Mouse (Mus musculus) cerebellum, adult 9-10 months (tissue): ENCODE results near the gene Capg.

Experiments used
- DNase-seq: peaks from one replicate; pipeline ENCODE4 v3.0.0; 2022

The Capg gene

DNA sequence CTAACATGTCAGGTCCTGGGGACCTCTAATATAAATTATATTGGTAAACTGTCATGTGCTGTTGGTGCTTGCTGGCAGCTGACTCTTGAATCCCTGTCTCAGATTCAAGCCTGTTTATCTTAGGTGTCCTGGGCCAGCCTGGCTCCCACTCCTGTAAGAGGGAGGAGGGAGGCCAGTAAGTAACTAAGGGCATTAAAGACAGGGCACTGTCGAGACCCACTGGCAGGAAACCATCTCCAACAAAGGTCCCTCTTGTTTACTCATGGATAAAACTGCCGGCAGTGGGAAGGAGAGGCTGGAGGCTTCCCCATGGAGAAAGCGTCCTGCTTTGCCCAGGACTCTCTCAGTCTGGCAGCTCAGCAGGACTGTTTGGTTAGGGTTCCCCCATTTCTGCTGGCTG, 27.6 kb downstream of the Capg start:
- DNase-seq = no peak

DNA sequence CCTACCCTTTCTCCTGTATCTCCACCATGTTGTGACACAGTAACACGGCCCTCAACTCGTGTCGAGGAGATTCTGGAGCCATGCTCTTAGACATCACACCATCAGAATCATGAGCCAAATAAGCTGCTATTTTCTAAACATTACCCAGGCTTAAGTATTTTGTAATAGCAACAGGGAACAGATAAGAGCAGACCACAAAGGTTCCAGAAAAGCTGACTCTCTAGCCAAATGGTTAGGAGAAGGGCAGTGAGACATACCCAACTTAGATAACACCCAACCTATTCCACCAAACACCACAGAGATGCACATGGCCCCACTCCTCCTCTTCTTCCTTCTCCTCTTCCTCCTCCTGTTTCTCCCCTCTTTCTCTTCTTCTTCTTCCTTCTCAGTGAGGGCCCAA, 31.9 kb downstream of the Capg start:
- no peak for DNase-seq

DNA sequence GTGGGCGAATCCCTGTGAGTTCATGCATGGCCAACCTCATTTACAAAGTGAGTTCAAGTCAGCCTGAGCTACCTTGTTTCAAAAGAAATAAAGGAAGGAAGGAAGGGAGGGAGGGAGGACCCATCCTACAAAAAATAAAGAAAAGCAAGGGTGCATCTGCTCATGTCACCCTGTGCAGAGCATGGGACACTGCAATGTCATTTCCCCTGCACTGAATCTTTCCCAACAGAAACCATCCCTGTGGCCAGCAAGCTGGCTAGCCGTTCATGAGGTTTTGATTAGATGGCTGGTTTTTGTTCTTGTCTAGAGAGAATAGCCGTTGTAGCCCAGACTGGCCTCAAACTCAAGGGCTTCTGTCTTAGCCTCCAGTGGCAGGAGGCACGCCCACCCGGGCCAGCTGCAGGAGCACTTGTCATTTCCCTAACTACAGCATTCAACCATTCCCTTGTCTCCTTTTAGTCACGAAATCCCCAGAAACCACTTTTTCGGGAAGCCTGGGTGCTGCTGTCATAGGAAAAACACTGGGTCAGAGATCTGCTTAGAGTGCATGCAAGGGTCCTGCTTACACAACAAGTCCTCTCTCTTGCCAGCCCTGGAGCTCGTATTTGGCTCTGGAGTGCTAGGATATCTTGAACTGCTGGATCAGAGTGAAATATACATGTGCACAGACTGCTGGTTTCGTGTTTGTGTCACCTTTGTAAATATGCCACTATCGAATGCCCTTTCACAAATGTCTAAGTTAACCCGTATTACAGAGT, 37.6 kb downstream of the Capg start:
- no peak for DNase-seq

DNA sequence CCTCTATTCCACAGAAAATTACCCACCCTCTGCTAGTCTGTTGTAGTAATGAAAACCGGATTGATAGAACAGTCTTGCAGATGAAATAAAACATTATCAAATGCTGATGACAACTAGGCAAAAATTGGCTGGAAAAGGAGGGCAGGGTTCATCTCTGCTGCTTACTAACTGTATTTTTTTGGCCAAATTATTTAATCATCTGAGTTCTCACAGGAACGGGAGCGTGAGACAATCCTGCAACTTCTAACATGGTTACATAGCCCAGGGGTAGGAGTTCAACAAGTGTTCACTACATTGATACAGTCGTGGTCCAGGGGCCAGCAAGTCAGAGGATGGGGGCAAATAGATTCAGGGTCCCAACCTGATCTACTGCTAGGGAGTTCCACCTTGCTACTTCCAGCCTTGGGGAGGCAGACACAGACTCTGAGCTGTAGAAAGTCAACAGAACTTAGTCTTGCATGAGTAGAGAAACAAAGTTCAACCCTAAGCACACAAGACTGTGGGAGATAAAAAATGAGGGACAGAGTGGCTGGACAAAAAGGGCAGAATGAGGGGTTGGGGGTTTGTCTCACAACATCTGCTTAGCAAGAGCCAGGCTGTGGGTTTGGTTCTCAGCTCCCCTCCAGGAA, 39.1 kb downstream of the Capg start:
- DNase-seq = no peak

DNA sequence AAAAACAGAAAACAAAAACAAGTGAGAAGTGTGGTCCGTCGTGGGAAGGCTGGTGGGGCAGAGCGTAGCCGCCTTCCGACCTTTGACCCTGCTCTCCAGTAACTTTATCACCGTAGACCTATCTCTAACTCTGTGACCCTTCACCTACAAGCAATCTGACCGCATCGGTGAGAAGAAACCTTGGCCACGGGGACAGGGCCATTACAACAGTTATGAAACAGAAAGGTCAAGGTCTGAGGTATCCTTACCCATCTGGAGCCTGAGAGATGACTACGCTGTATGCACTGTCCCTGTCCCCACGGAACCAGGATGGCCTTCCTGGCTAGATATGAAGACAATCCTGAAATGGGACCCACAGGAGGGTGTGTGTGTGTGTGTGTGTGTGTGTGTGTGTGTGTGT, 40.0 kb downstream of the Capg start:
- DNase-seq = no peak

DNA sequence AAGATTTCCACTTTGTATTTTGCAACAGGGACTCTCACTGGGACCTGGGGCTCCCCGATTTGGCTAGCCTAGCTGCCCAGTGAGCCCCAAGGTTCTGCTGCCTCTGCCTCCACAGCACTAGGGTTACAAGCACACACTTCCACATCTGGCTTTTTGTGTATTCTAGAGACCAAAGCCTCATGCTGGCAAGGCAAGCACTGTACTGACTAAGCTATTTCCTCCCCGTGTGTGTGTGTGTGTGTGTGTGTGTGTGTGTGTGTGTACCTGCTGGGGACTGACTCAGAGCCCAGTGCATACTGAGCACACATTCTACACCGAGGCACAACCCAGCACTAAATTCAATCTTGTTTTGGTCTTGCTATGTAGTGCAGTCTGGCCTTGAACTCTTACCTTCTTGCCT, 42.5 kb downstream of the Capg start:
- no peak for DNase-seq

DNA sequence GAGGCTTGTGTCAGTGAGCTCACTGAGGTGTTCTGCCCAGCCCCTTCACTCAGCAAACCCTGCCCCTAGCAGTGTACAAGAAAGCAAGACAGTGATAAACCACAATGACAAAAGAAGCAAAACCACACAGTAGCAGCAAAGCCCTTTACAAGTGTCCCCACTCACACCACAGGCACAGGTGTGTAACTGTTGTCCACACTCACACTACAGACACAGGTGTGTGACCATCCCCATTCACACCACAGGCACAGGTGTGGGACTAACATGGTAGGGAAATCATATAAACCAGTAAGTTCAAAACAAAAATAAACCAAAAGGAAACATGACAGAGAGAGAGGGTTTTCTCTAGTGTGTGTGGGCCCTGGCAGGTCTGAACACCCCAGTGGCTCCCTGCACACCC, 44.1 kb downstream of the Capg start:
- no peak for DNase-seq

DNA sequence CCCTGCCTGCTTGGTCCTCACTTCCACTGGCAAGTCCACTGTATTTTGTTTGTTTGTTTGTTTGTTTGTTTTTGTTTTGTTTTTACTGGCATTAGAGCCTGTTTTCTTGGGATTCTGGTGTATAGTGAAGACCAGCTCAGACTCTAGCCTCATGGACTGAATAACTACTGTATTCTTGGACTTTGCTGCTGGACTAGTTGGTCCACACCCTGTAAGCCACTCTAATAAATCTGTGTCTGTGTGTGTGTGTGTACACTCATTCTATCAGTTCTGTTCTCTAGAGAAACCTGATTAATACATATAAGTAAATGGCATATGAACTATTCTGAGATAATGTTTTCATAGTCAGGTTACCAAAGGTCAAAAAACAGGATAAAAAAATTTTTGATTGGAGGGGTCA, 45.9 kb downstream of the Capg start:
- no peak for DNase-seq

DNA sequence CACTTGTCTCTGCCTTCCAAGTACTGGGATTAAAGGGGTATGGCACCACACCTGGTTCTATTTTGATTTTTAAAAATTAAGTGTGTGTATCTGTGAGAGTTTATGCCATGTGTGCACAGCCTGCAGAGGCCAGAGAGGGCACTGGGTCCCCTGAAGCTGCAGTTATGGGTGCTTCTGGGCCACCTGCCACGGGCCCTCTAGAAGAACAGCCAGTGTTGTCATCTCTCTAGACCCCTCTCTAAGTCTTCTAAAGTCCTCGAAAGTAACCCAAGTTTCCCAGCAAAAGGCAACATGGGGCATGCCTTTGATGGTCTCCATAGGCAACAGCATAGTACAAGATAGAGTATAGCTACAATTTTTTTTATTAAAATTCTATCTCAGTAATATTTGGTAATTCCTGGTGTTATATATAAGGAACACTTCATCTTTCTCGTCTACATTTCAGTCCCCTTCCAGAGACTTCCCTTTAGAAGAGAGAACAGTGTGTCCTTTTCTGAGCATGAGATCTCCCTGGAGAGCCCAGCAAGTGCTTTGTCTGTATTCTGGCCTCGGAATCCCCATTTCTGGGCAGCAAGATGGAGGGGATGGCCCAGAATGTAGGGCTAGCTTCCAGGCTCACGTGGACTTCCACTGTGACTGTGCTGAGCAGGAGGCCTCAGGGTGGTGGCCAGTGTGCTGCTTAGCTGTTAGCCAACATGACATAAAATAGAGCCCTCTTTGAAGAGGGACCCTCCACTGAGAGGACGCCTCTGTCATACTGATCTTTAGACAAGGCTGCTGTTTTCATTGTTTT, 49.0 kb downstream of the Capg start:
- DNase-seq = no peak

DNA sequence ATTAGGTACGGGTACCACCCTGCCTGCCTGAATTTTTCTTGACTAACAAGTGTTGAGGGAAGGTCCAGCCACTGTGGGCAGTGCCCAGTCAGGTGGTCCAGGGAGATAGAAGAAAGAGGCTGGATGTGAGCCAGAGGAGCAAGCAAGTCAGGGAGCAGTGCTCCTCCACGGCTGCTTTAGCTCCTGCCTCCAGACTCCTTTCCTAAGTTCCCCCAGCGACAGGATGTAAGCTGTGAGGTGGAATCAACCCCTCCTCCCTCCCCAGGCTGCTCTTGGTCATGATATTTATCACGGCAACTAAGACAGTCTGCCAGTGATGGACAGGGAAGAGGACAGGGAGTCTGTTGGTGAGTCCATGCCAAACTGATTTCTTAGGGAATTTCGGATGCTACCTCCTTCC, 49.7 kb downstream of the Capg start:
- no peak for DNase-seq

DNA sequence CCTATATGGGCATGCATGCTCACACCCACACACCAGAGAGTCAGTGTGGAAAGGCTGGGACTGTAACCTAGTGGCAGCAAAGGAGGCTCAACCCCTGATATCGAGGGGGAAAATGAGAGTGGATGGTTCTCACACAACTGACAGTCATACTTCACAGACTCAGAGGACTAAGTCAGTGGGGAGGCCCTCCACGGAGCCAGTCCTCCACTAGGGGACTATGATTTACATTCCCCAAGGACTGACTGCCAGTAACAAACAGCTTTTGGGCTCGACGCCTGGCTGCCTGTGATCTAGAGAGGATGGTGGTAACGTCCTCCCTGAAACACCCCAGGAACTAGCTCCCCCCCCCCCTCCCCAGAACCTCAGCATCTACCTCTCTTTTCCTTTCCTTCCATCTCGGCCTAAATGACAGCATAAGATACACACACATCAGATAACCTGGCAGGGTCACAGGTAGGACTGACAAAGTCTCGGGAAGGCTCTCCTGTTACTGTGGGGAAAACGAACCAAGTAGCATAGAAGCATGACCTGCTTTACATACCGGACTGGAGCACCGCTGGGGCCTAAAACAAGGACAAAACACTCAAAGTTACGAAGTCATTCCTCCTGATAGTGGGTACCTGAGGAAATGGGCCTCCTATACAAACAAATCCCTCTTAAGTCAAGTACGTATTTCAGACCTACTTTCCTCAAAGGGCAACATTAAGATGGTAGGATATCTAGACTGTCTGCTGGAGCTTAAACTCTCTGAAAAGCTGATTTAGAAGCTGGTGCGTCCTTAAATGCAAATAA, 53.1 kb downstream of the Capg start:
- peak; percentile 47 for DNase-seq

DNA sequence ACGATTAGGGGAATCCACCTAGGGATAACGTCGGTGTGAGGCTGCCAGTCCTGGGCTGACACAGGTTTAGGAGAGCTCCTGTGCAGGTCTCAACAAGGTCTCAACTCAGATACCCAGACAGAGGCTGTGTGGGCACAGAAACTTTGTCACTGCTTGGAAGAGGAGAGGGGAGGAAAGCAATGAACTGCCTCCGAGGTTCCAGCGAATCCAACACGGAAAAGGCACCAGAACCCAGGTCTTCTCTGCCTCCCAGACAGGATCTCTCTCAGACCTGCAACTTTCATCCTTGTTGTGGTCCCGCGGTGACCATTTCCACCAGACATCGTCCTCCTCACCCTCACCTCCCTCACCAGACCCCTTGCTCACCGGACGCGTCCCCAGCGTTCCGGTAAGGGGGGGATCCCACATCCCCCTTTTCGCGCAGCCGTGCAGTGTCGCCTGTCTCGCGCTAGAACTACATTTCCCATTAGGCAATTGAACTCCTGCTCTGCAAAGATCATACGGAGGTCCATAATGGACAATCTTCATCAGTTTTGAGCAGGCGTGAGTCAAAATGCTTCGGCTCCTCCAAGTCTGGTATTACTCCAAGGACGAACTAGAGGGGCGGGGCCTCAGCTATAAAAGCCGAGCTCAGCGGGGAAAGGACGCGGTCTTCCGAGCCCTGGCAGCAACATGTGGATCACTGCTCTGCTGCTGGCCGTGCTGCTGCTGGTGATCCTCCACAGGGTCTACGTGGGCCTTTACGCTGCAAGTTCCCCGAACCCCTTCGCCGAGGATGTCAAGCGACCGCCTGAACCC, 54.0 kb downstream of the Capg start, which contains the start of the genes Elmod3 and Retsat:
Elmod3 (minus strand) TSS at position 458 of the 798 bp plus-strand sequence.
Retsat (plus strand) TSS at position 520 of the 798 bp plus-strand sequence.
- peak; percentile 95 for DNase-seq

DNA sequence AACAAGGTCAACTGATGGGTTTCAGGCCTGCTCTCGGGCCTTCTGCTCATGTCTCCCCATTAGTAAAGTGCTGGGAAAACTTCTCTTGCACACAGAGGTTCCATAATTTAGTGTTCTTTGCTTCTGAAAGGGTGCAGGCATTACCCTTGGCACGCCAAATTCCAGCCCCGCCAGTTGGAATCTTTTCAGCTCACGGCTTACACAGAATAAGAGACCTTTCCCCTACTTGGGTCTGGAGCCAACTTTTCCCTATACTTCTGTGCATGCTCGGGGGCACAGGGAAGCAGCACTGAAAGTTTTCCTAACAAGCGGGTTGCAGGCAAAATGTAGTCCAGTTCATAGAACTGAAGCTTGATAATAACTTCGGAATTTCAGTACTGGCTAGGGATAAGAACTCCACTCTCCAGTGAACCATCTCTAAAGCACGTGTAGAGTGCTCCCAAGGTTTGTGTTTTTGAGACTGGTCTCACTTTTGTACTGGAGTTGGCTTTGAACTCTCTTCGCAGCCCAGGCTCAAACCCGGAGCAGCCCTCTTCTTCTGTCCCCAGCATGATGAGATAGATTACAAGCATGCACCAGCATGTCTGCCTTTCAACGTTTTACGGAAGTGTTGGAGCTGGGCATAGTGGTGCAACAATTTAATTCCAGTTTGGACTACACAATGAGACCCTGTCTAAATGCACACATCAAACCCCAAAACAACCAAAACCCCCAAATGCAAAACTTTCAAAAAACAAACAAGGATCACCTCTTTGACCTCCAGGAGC, 54.8 kb downstream of the Capg start:
- DNase-seq = peak; percentile 77

DNA sequence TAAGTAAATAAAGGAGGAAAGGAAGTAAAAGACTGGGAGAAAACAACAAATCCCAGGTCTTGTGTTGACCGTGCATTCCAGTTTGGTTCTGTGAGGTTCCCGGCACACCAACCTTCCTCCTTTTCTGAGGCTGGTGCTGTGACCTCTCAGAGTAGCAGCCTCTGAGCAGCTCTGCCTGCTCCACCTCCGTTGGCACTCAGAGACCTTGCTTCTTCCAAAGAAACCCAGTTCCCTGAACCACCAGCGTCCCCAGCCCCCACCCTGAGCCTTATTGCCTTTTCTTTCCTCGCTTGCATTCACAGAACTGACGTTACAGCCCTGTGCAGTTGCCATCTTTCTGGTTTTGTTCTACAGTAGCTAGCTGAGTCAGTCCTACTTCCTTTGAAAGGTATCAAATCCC, 56.0 kb downstream of the Capg start:
- DNase-seq = no peak

DNA sequence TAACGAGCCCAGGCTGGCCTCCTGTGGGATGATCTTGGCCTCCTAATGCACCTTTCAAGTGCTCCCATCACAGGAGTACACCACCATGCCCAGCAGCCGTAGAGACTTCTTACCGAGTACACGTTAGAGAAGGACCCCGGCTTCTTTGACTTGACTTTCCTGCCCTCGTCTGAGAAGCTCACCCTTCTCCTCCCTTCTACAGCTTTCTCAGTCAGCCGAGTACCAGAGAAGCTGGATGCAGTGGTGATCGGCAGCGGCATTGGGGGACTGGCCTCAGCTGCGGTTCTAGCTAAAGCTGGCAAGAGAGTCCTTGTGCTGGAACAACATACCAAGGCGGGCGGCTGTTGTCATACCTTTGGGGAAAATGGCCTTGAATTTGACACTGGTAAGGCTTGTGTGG, 56.6 kb downstream of the Capg start:
- no peak for DNase-seq

DNA sequence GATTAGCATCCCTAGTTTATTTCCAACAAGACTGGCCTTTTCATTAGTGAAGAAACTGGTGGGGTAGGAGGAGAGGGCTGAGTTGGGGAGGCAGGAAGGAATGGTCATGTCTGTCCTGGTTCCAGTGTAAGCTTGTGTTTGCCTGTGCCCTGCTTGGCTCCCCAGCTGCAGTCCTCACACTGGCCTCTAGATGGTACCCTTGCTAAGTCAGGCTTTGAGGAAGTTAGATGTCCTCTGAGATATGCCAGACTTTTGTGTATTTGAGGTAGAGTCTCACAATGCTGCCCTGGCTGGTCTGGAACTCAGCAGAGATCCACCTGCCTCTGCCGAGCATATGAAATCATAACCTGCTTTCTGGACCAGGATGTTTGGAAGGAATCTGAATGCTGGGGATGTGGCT, 57.5 kb downstream of the Capg start:
- DNase-seq = peak; percentile 78

DNA sequence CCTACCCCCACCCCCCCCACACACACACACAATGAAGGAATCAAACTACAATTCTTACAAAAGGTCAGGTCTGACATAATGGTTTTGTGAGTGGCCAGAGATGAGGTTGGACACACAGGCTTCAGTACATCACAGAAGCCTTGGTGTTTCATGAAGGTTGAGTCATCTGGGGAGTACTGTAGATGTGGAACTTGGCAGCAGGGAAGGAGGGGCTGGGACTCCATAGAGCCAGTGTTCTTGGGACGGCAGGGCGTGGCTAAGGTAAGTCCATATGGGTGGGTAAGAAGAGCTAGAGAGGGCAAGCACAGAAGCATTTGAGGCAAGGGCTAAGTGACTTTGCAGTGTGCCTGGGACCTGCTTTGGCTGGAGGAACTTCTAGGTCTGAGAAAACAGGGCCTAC, 59.9 kb downstream of the Capg start:
- no peak for DNase-seq

DNA sequence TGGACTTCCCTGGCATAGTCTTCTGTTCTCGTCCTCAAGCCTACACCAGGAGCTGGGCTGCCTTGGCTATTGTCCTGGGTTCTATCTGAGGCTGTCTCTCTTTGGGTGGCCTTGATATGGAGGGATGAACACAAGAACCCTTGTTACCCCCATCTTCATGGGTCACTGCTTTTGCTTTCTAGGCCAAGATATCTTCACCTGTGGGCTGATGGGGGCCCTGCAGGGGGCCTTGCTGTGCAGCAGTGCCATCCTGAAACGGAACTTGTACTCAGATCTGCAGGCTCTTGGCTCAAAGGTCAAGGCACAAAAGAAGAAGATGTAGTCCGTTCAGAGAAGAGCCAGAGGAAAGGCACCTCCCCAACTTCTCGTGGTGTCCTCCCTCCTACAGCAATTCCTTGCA, 62.9 kb downstream of the Capg start:
- no peak for DNase-seq

DNA sequence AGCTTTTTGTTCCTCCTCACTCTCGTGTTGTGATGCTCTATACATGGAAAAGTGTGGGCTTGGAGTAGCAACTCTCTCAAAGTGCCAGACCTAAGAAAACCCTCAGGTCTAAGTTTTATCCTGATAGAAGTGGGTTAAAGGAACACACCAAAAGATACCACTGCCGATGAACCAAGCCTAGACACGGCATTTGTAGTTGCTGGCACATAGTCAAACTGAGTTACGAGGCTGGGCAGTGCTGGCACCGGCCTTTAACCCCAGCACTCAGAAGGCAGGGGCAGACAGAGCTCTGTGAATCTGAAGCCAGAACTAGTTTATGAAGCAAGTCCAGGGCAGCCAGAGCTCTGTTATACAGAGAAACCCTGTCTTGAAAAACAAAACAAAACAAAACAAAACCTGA, 63.5 kb downstream of the Capg start:
- DNase-seq = no peak

DNA sequence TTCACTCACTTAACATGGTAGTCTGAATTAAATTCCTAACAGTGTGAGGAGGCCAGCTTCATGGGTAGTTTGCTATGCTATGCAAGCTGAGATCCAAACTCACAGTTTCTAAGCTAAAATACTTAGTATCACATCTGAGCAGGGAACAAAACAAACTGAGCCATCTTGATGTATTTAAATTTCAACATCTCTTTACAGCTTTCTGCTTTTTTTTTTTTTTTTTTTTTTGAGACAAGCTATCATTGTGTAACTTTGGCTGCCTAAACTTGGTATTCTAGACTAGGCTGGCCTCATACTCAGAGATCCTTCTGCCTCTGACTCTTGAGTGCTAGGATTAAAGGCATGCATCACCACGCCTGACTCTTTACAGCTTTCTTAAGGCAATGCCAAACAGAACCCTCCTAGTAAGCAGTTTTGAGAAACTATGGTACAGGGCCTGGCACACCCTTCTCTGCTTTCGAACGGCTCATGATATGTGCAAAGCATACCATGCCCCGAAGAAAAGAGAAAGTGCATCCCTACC, 64.5 kb downstream of the Capg start:
- no peak for DNase-seq

DNA sequence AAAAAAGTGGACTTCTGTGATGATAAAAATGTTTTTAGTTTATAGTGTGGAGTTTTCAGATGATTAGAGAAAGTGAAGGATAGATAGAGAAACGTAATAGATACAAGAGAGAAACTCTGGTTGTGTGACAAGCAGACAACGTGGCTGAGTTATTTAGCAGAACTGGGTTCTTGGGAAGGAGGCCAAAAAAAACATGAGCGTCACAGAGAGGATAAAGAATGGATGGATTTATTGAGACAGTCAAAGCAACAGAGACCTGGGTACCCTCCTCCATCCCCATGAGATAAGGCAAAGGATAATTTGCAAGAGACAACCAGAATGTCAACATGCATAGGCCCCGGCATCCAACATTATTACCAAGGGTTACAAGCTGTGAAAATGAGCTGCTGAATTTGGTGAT, 66.1 kb downstream of the Capg start:
- DNase-seq = no peak
